Mouse (Mus musculus) olfactory bulb, adult 2 months (tissue): ENCODE results near the gene Epb42.

Experiments used
- CTCF ChIP-seq: fragments of 200-500 bp; IDR thresholded peaks from 2 replicates; pipeline ENCODE4 v1.5.1; 2012; ENCODE audit warnings: low read depth, mild to moderate bottlenecking, low read length, moderate library complexity; ENCODE audit not compliant: insufficient read depth
- POLR2A ChIP-seq: fragments of 200-500 bp; IDR thresholded peaks from 2 replicates; pipeline ENCODE4 v1.6.1; 2012; ENCODE audit warnings: mild to moderate bottlenecking, low read depth, low read length, moderate library complexity; ENCODE audit not compliant: insufficient read depth

GRCm38 (mm10) chr2:120979819-120980218 is 57.1 kb downstream of the Epb42 start:
- TF ChIP-seq CTCF (no peak), POLR2A (no peak)
